Mouse (Mus musculus): ENCODE results near the gene Cpn2. TPM values are rescaled to one million over a fixed set of nuclear protein-coding genes. Genes with fewer than 3 reads are reported as not detected.
A peak's percentile ranks its signal among the peaks of the same experiment; 100 is the strongest.

Cpn2 gene
- 1.2 TPM in 1 of 2 replicates, not detected in the other for total RNA-seq (2014; rRNA removed; ENCODE audit: low replicate concordance)
- 0.10 and 0.19 TPM in 2 replicates for polyA plus RNA-seq (2015; fragmentation: Nextera tagmentation; extraction: Ambion mirVana)

- Histone ChIP-seq H3K27ac (ENCODE audit: low read depth) (no peak within 1 kb of the TSS), H3K4me1 (ENCODE audit: control insufficient read depth, insufficient read depth) (no peaks in the 10 kb centered on the region), H3K9me3 (replicated peaks; ENCODE audit: control insufficient read depth, low read length) (no peaks in the 10 kb centered on the region), H3K9ac (replicated peaks; ENCODE audit: low read depth, low read length) (no peak within 1 kb of the TSS), H3K27me3 (ENCODE audit: control insufficient read depth, insufficient read depth, low read length) (no peaks in the 10 kb centered on the region), H3K4me2 (ENCODE audit: low read depth, low read length) (no peak within 1 kb of the TSS), H3K4me3 (ENCODE audit: low read depth, low read length) (no peak within 1 kb of the TSS), H3K36me3 (replicated peaks; ENCODE audit: control insufficient read depth, insufficient read depth, low read length) (no peaks in the 10 kb centered on the region)
- DNase-seq (ENCODE audit: low spot score) = no peak
- 58% methylated on average over 5 of the region's 5 CpGs for WGBS
- no peak for ATAC-seq (ENCODE audit: insufficient read depth, low read depth)
- TF ChIP-seq EP300 (IDR thresholded peaks at IDR 0.05; ENCODE audit: low read depth) (no peak), CTCF (IDR thresholded peaks at IDR 0.05; ENCODE audit: low read depth) (no peak)
Measured at GRCm38 (mm10) chr16:30267359-30267758, at the start of gene Cpn2. Gene Cpn2, minus strand, starts transcription at chr16:30267499.

- peaks cover 19% of the 10 kb centered on the region for H3K27me3 ChIP-seq (ENCODE audit: control insufficient read depth, insufficient read depth, low read length)
- no peak overlapping the region for H3K9ac ChIP-seq (replicated peaks; ENCODE audit: low read depth, low read length)
- ATAC-seq (ENCODE audit: insufficient read depth, low read depth) = no peak
- no peaks in the 10 kb centered on the region for H3K4me1 ChIP-seq (ENCODE audit: control insufficient read depth, insufficient read depth)
- peak; percentile 34 for DNase-seq (ENCODE audit: low spot score)
- H3K9me3 ChIP-seq (replicated peaks; ENCODE audit: control insufficient read depth, low read length) = no peaks in the 10 kb centered on the region
- H3K27ac ChIP-seq (ENCODE audit: low read depth) = no peak overlapping the region
- H3K36me3 ChIP-seq (replicated peaks; ENCODE audit: control insufficient read depth, insufficient read depth, low read length) = 0 out of 2 replicates have a peak, but pooled peaks cover 9% of the 10 kb centered on the region
- no peak overlapping the region for H3K4me2 ChIP-seq (ENCODE audit: low read depth, low read length)
- TF ChIP-seq EP300 (IDR thresholded peaks at IDR 0.05; ENCODE audit: low read depth) (no peak), CTCF (IDR thresholded peaks at IDR 0.05; ENCODE audit: low read depth) (peak; percentile 66)
- no peak overlapping the region for H3K4me3 ChIP-seq (ENCODE audit: low read depth, low read length)
Measured at GRCm38 (mm10) chr16:30314236-30314635, 46.9 kb upstream of the Cpn2 start.

- Histone ChIP-seq H3K9ac (replicated peaks; ENCODE audit: low read depth, low read length) (no peak within 1 kb of the TSS), H3K4me3 (ENCODE audit: low read depth, low read length) (peak within 1 kb of the TSS; percentile 59), H3K27ac (ENCODE audit: low read depth) (no peak within 1 kb of the TSS), H3K4me1 (ENCODE audit: control insufficient read depth, insufficient read depth) (peaks cover 10% of the 10 kb centered on the region), H3K36me3 (replicated peaks; ENCODE audit: control insufficient read depth, insufficient read depth, low read length) (0 out of 2 replicates have a peak, but pooled peaks cover 8% of the 10 kb centered on the region), H3K27me3 (ENCODE audit: control insufficient read depth, insufficient read depth, low read length) (peaks cover 52% of the 10 kb centered on the region), H3K9me3 (replicated peaks; ENCODE audit: control insufficient read depth, low read length) (no peaks in the 10 kb centered on the region), H3K4me2 (ENCODE audit: low read depth, low read length) (peak within 1 kb of the TSS; percentile 97)
- no peak for ATAC-seq (ENCODE audit: insufficient read depth, low read depth)
- DNase-seq (ENCODE audit: low spot score) = no peak
- no peak for TF ChIP-seq EP300 (IDR thresholded peaks at IDR 0.05; ENCODE audit: low read depth)
- TF ChIP-seq CTCF (IDR thresholded peaks at IDR 0.05; ENCODE audit: low read depth) = no peak
Measured at GRCm38 (mm10) chr16:30310647-30311046, 43.3 kb upstream of the Cpn2 start, which contains the start of gene Gp5. Gene Gp5, minus strand, starts transcription at chr16:30310779.

- Histone ChIP-seq H3K27me3 (ENCODE audit: control insufficient read depth, insufficient read depth, low read length) (peaks cover 52% of the 10 kb centered on the region), H3K36me3 (replicated peaks; ENCODE audit: control insufficient read depth, insufficient read depth, low read length) (0 out of 2 replicates have a peak, but pooled peaks cover 6% of the 10 kb centered on the region), H3K4me3 (ENCODE audit: low read depth, low read length) (no peak overlapping the region), H3K9me3 (replicated peaks; ENCODE audit: control insufficient read depth, low read length) (no peaks in the 10 kb centered on the region), H3K4me1 (ENCODE audit: control insufficient read depth, insufficient read depth) (peaks cover 10% of the 10 kb centered on the region), H3K27ac (ENCODE audit: low read depth) (no peak overlapping the region), H3K4me2 (ENCODE audit: low read depth, low read length) (no peak overlapping the region), H3K9ac (replicated peaks; ENCODE audit: low read depth, low read length) (no peak overlapping the region)
- 74% methylated on average over 8 of the region's 8 CpGs for WGBS
- no peak for ATAC-seq (ENCODE audit: insufficient read depth, low read depth)
- no peak for TF ChIP-seq CTCF (IDR thresholded peaks at IDR 0.05; ENCODE audit: low read depth)
- TF ChIP-seq EP300 (IDR thresholded peaks at IDR 0.05; ENCODE audit: low read depth) = no peak
- DNase-seq (ENCODE audit: low spot score) = no peak
Measured at GRCm38 (mm10) chr16:30310171-30310515, 42.8 kb upstream of the Cpn2 start.

- H3K4me1 ChIP-seq (ENCODE audit: control insufficient read depth, insufficient read depth) = peaks cover 10% of the 10 kb centered on the region
- H3K36me3 ChIP-seq (replicated peaks; ENCODE audit: control insufficient read depth, insufficient read depth, low read length) = 0 out of 2 replicates have a peak, but pooled peaks cover 3% of the 10 kb centered on the region
- peak overlapping the region; percentile 97 for H3K4me2 ChIP-seq (ENCODE audit: low read depth, low read length)
- no peak for TF ChIP-seq CTCF (IDR thresholded peaks at IDR 0.05; ENCODE audit: low read depth)
- TF ChIP-seq EP300 (IDR thresholded peaks at IDR 0.05; ENCODE audit: low read depth) = no peak
- no peaks in the 10 kb centered on the region for H3K9me3 ChIP-seq (replicated peaks; ENCODE audit: control insufficient read depth, low read length)
- peak overlapping the region; percentile 59 for H3K4me3 ChIP-seq (ENCODE audit: low read depth, low read length)
- ATAC-seq (ENCODE audit: insufficient read depth, low read depth) (no peak), DNase-seq (ENCODE audit: low spot score) (no peak)
- no peak overlapping the region for H3K9ac ChIP-seq (replicated peaks; ENCODE audit: low read depth, low read length)
- 10% methylated on average over 34 of the region's 34 CpGs for WGBS
- no peak overlapping the region for H3K27ac ChIP-seq (ENCODE audit: low read depth)
- peaks cover 52% of the 10 kb centered on the region for H3K27me3 ChIP-seq (ENCODE audit: control insufficient read depth, insufficient read depth, low read length)
Measured at GRCm38 (mm10) chr16:30309395-30310170, 42.3 kb upstream of the Cpn2 start.
